Mouse (Mus musculus) gastrocnemius, postnatal 10 days (tissue): ENCODE results near the gene Mllt3. TPM values are rescaled to one million over a fixed set of nuclear protein-coding genes. Genes with fewer than 3 reads are reported as not detected.
"Not testable (repeated sequence)": the region's sequence is repeated elsewhere in the genome, so short reads cannot be mapped to it uniquely, and the experiment has no call there.

Source experiments
- DNase-seq: peaks from one replicate; pipeline ENCODE4 v3.0.0; 2021; ENCODE audit warnings: mixed read lengths
- total RNA-seq, 2 experiments: library from RNA; stranded (reverse); gene quantifications; 2 replicates each; pipeline ENCODE4 v1.2.3; 2021

Mllt3 gene
- total RNA-seq, 2 experiments from 2014 or later = 45.7 to 57.1 TPM

DNA sequence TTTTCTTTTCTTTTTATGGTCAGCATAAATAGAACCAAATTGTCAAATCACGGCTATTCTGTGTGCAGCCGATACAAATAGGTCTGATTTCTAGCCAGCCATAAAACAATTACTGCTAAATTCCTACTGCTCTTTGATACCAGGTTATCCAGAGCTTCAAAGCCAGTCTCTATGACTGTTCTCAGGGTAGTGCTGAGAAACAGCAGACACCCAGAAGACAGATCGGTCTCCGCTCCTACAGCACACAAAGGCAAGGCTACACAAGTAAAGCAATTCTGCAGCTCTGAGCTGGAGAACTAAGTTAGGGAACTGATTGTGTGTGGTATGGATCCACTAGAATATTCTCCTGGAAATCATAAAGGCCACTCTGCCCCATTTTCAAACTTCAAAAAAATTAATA, 20.4 kb downstream of the Mllt3 start:
- DNase-seq = no peak

DNA sequence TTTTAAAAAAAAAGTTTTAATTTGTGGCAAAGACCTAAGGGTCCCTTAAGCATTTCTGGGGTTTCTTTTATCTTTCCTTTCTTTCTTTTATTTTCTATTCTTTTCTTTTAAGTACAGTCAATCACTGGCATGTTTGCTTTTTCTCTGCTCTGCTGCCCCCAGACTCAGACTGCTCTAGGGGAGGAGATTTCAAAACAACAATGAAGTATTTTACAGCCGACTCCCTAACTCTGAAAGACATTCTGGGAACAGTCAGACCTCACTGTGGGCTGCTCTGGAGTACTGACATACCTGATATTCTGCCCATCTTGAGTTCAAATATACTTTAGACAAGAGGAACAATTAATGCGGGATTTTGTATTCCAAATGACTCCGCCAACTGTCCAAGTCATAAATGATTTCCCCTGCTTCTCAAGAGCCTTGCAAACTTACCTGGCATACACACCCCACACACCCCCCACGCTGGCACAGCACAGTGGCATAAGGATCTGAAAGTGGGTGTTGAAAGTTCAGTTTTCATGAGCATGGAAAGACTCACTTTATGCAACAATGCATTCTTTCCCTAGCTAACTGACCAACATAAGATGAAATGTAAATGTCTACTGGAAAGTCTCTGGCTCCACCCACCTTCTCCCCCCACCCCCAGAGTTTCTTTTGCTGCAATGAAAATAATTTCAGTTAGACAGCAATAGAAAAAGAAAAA, 21.1 kb downstream of the Mllt3 start:
- no peak for DNase-seq

- DNase-seq = no peak
Observed at GRCm38 (mm10) chr4:88010441-88010840, 22.7 kb downstream of the Mllt3 start.

GRCm38 (mm10) chr4:88005801-88006200, 27.4 kb downstream of the Mllt3 start:
- DNase-seq = no peak

DNA sequence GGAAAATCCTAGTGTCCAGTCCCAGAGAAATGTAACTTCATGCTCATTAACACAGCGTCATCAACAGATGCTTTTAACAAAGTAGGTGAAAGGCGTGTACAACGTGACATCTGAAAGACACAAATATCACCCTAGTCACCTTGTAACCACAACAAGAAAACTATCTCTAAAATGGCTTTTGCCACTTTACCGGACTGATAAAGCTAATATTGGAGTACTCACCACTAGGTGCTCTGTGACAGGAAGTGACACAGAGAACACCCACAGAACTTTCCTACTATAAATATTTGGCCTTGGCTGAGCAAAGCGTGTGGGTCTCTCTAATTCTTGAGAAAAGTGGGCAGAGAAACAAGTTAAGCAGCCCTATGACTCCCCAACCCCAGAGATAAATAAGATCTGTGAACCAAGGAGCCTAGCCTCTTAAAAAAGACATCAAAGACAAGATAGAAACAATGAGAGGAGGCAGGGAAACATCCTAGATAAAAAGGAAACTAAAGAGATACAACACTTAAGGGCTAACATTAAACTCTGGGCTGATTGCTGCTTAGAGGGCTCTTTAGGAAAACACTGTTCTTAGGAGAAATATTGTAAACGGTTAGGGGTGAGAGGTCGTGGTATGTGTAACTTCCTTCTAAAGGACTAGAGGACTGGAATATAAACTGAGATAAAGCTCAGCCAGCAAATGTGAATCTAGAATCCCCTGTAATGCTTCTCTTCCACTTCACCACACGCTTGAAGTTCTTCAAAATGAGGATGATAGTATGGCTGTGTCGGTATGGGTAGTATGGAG, 29.8 kb downstream of the Mllt3 start:
- no peak for DNase-seq

- no peak for DNase-seq
Observed at GRCm38 (mm10) chr4:87991710-87992109, 41.5 kb downstream of the Mllt3 start.

DNA sequence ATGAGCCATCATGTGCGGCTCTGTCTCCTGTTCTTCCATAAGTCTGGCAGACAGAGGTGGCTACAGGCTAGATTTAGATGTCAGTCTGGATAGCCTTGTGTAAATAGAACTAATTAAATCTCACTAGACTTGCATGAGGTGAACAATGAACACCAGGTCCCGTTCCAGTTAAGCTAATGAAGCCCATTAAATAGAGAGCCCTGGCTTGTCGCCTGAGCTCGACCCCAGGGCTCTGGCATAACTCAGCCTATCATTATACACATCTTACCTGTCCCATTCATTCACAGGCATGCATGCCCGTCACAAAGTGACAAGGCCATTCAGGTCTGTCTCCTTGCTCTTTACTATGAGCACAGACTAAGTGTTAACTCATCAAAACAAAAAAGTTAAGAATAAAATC, 42.2 kb downstream of the Mllt3 start:
- no peak for DNase-seq

DNA sequence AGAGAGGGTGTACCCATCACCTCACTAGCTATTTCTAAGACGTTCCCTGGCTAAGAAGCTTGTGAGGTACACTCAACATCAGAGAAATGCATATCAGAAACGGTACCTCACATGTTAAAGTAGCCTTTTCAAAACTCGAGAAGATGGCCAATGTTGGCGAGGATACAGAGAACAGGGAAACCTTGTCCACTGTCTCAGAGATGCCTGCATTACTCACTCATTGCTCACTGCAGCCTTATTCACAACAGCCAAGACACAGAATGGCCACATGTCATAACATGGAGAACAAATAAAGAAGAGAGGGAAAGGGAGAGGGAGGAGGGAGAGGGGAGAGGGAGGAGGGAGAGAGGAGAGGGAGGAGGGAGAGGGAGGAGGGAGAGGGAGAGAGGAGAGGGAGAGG, 47.9 kb downstream of the Mllt3 start:
- no peak for DNase-seq

DNA sequence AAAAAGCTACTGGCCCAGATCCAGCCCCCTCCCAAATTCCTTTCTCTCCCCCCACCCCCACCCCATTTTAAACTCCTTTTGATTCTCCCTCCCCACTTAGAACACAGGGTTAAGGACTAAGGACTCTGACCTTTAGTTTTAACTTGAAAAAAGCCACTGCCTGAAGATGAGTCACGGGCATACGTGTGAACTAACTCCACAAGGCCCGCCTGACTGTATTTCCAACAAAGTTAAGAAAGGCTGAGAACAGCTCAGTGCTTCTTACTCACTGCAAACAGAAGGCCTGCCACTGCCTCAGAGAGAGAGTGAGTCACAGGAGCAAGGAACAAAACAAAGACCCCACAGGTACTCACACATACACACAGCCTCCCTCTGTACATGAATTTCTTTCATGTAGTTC, 48.6 kb downstream of the Mllt3 start:
- no peak for DNase-seq

DNA sequence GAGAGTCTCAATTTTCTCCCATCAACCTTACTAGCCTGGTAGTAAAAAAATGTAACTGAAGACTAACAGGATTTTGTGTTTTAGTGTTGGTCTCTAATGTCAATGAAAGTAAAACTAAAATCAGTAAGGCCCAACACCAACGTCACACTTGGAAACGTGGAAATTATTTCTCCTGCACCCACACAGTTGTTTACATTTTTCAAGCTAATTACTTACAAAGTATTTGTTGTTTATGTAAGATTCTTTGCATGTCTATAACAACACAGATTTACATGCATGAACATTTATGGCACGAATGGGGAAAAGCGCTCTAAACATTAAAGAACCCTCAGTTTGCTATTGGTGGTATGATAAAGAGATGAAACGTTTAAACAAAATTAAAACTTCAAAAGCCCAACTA, 49.1 kb downstream of the Mllt3 start:
- DNase-seq = no peak

DNA sequence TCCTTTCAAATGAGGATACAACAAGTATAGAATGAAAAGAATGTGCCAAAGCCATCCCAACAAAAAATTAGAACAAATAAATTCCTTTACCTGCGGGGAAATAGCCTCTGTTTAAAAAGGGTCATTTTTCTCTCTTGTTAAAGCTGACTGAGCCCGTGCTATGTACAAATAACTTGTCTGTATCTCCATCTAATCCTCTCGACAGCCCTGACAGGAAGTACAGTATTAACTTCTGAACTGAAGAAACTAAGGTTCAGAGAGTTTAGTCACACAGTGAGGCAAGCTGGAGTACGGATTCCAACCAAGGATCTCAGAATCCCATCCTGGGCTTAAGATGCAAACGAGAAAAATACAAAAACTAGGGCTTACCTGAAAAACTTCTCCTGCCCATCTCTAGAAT, 50.6 kb downstream of the Mllt3 start:
- no peak for DNase-seq

DNA sequence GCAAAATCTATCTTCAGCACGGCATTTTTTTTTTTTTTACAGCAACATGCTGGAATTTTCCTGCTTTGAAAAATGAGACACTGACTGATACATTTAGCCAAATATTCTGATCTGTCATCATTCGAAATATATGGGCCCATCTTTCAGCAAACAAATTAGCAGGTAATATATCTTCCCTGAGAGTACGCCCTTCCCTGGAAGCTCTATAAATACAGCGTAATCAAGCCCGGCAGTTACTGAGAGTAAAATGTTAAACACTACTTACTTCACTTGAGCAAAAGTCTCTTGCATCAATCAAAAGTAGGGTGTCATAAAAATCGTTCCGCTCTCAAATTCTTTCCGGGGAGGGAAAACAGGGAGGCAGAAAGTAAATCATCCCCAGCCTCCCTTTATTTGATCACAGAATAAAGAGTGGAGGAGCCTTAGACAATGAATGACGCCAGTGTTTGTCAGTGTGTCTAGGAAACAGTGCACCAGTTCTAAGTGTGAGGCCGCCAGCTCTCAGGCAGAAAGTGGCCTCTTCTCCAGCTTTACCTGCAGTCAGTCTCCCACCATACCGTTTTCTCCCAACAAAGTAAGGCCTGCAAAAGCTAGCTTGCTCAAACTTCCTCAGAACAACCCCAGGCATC, 55.2 kb downstream of the Mllt3 start:
- no peak for DNase-seq

DNA sequence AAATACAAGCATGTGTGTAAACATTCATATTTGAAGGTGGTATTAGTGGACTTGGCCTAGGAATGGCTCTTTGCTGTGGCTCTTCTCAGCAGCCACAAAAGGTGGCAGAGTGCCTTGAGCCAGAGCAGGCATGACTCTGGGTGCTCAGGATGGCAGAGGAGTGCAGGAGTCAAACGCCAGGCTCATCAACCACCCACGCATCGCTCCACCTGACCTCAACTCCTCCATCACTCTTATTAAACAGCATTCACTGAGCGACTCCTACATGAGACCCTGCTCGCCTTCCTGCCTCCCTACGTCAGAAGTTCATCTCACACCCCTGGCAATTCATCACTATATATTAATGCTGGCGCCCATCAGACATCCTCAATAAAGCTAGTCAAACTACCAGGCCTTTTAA, 67.3 kb downstream of the Mllt3 start:
- DNase-seq = no peak

GRCm38 (mm10) chr4:87964890-87965289, 68.3 kb downstream of the Mllt3 start:
- not testable (repeated sequence) for DNase-seq

DNA sequence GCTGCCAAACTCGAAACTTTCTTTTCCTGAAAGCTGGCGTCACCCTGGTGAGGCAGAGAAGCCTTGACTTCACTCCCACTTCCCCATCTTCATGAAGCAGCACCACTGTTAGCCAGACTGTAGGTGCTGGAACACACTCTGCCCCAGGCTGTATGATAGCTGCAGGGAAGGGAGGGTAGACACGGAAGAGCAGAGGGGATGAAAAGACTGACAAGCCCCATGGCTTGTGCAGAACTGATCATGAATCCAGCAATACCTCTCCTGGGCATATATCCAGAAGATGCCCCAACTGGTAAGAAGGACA, 69.4 kb downstream of the Mllt3 start:
- no peak for DNase-seq

- no peak for DNase-seq
Observed at GRCm38 (mm10) chr4:87963055-87963772, 70.0 kb downstream of the Mllt3 start.

GRCm38 (mm10) chr4:87961872-87962271, 71.3 kb downstream of the Mllt3 start:
- no peak for DNase-seq

GRCm38 (mm10) chr4:87957852-87958251, 75.3 kb downstream of the Mllt3 start:
- DNase-seq = no peak

DNA sequence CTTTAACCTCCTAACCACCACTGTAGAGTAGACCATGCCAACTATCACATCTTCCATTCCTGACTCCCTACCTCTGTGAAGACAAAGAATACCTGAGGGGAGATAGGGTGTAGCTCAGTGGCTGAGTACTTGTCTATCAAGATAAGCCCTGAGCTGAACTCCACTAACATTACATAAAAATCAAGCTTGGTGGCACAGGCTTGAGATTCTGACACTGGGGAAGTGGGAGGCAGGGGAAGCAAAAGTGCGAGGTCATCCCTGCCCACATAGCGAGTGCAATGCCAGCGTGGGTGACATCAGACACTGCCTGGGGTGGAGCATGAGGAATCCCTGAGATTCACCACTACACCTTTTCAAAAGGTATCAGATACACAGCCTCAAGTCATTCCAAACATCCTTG, 76.0 kb downstream of the Mllt3 start:
- no peak for DNase-seq

DNA sequence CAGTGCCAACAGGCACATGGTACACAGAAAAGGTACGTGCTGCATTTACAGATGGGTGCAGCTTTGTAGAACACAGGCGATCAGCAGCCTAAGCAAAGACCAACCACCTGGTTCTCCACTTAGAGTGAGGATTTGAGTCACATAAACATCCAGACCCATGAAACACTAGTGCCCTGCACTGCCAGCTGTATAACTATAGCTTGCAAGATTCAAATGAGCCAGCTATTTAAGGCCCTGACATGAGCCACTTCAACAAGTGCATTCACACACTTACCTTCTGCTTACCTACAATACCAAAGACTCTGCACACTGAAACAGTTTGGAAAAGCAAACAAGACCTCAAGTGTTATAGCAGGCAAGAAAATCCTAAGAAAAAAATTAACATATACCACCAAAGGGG, 78.0 kb downstream of the Mllt3 start:
- DNase-seq = no peak

GRCm38 (mm10) chr4:87954421-87955083, 78.6 kb downstream of the Mllt3 start:
- DNase-seq = no peak

DNA sequence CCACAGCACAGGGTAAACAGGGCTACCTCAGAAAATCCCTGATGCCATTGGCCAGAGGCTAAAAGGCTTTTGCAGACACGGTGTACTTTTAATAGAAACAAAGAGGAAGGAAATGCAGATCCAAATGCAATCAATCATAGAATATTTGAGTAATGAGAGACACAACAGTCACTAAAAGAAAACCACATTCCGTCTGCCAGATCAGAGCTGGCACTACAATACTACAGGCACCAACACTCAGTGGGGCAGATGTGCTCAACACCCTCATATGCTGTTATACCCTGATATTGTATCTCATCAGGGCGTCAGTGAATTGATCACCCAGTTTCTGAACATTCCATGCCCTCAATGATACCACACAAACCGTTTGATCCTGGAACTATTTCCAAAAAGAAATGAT, 79.4 kb downstream of the Mllt3 start:
- no peak for DNase-seq
